Mouse (Mus musculus): ENCODE data around the gene Mettl23. TPM values are rescaled to one million over a fixed set of nuclear protein-coding genes. Genes with fewer than 3 reads are reported as not detected.

The Mettl23 gene
- polyA plus RNA-seq, 1 experiment = 30.9 TPM

DNA sequence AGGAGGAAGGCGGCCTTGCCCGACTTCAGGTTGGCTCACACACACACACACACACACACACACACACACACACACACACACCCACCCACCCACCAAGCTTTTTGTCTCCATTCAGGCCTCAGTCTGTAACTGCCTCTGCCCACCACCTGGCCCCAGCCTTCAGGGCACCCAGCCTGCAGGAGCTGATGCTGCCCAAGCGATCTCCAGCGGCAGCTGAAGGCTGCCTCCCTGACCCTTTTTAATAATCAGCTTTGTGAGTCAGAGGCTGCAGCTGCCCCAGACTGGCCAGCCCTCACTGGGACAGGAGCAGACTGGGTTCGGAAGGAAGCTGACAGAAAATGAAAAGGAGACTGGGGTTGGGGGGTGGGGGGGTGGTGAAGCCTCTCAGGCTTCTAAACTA, 17.8 kb upstream of the Mettl23 start:
- DNase-seq (ENCODE audit: low read depth in 1 of 2, low spot score in 2 of 2) = no peak
- 77% methylated on average over 3 of the region's 5 CpGs for WGBS
- no peak overlapping the region for H3K27ac ChIP-seq (ENCODE audit: insufficient read depth, low read length)
- no peak overlapping the region for H3K4me3 ChIP-seq (ENCODE audit: extremely low read depth, insufficient read depth, insufficient read length)
- TF ChIP-seq CTCF (IDR thresholded peaks at IDR 0.05; ENCODE audit: extremely low read depth, insufficient read depth, insufficient read length, insufficient replicate concordance) = no peak
- TF ChIP-seq POLR2A (IDR thresholded peaks at IDR 0.05; ENCODE audit: low read depth, low read length) = no peak
- H3K27me3 ChIP-seq (ENCODE audit: control insufficient read depth, insufficient read depth, low read length) = peaks cover 4% of the 10 kb centered on the region
- H3K4me1 ChIP-seq (ENCODE audit: control insufficient read depth, insufficient read depth, insufficient read length) = peaks cover 6% of the 10 kb centered on the region; the same call in 1 of the 2 replicates
- no peaks in the 10 kb centered on the region for H3K36me3 ChIP-seq (ENCODE audit: control insufficient read depth, insufficient read depth, low read length)

DNA sequence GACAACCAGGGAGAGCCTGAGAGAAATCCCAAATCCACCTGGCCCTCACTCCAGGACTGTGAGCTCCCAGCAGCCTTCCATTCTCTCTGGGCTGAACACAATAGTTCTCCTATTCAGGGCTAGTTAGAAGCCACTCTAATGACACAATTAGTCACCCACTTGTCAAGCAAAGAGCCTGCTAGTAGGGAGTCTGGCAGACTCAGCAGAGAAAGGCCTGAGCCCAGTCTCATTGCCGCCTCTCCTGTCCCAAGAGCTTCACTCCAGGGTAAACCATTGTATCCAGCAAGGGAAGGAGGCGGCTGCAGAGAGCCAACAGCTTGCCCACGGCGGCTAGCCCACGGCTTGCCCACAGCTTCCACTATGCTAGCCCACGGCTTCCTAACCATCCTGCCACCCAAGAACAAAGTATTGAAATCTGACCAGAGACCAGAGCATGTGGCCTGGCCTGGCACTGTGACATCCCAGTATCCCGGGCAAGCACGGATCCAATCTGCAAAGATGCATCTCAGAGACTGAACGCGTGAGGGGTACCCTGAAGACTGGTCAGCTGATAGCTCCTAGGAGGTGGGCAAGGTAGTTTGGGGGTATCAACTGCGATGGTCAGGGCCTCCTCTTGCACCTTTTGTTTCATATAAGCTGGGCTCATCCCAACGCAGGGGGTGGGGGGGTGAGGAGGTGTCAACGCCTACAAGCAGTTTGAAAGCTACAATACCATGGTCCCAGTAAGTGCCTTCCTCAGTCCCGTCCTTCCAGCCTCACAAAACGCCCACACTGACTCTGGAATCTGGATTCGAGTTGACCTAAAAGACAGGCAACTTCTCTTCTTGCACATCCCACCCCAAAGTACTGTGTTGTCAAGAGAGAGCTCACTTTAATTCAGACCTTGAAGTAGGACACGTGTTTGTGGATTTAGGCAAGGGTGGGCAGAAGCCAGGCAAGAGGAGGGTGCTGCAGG, 16.3 kb upstream of the Mettl23 start:
- peaks cover 4% of the 10 kb centered on the region for H3K27me3 ChIP-seq (ENCODE audit: control insufficient read depth, insufficient read depth, low read length)
- H3K36me3 ChIP-seq (ENCODE audit: control insufficient read depth, insufficient read depth, low read length) = no peaks in the 10 kb centered on the region
- peak overlapping the region; percentile 51; the same call in 1 of the 2 replicates for H3K4me3 ChIP-seq (ENCODE audit: extremely low read depth, insufficient read depth, insufficient read length)
- DNase-seq (ENCODE audit: low read depth in 1 of 2, low spot score in 2 of 2) = no peak
- H3K27ac ChIP-seq (ENCODE audit: insufficient read depth, low read length) = no peak overlapping the region; the same call in 1 of the 2 replicates
- no peak for TF ChIP-seq POLR2A (IDR thresholded peaks at IDR 0.05; ENCODE audit: low read depth, low read length)
- TF ChIP-seq CTCF (IDR thresholded peaks at IDR 0.05; ENCODE audit: extremely low read depth, insufficient read depth, insufficient read length, insufficient replicate concordance) = no peak
- peaks cover 6% of the 10 kb centered on the region; the same call in 1 of the 2 replicates for H3K4me1 ChIP-seq (ENCODE audit: control insufficient read depth, insufficient read depth, insufficient read length)
- WGBS = 71% methylated on average over 17 of the region's 17 CpGs

DNA sequence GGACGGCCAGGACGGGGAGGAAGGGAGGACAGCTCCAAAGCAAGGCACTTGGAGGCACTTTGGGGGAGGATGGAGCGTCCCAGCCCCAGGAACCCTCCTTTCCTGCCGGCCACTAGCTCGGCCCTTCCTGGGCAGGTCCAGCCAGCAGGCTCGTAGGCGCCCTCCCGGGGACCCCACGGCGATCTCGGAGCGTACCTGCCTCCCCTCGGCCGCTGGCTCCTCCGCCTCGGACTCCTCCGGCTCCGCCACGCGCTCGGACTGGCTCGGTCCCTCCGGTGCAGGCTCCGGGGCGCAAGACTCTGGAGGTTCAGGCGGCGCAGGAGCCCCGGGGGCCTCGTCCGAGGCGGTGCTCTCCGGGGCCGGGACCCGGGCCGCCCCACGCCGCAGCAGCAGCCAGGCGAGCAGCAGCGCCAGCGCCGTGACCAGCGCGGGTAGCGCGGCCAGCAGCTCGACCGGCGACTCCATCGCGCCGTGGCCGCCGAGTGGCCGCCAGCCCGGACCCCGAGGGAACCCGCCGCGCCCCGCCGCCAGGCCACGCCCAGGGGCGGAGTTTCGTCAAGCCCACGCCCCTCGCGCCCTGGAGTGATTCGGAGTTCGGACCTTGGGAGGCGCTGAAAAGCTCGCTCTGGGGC, 15.4 kb upstream of the Mettl23 start, which contains the start of gene Mxra7:
Mxra7 (minus strand) TSS at position 513 of the 632 bp plus-strand sequence.
- H3K4me3 ChIP-seq (ENCODE audit: extremely low read depth, insufficient read depth, insufficient read length) = peak within 1 kb of the TSS; percentile 51; the same call in 1 of the 2 replicates
- TF ChIP-seq POLR2A (IDR thresholded peaks at IDR 0.05; ENCODE audit: low read depth, low read length) (no peak), CTCF (IDR thresholded peaks at IDR 0.05; ENCODE audit: extremely low read depth, insufficient read depth, insufficient read length, insufficient replicate concordance) (no peak)
- WGBS = 9% methylated on average over 68 of the region's 71 CpGs
- peak within 1 kb of the TSS; percentile 33; the same call in 1 of the 2 replicates for H3K27ac ChIP-seq (ENCODE audit: insufficient read depth, low read length)
- no peaks in the 10 kb centered on the region for H3K36me3 ChIP-seq (ENCODE audit: control insufficient read depth, insufficient read depth, low read length)
- peak in 1 of 2 experiments; percentile 44 for DNase-seq (ENCODE audit: low read depth in 1 of 2, low spot score in 2 of 2)
- peaks cover 6% of the 10 kb centered on the region; the same call in 1 of the 2 replicates for H3K4me1 ChIP-seq (ENCODE audit: control insufficient read depth, insufficient read depth, insufficient read length)
- H3K27me3 ChIP-seq (ENCODE audit: control insufficient read depth, insufficient read depth, low read length) = peaks cover 4% of the 10 kb centered on the region

DNA sequence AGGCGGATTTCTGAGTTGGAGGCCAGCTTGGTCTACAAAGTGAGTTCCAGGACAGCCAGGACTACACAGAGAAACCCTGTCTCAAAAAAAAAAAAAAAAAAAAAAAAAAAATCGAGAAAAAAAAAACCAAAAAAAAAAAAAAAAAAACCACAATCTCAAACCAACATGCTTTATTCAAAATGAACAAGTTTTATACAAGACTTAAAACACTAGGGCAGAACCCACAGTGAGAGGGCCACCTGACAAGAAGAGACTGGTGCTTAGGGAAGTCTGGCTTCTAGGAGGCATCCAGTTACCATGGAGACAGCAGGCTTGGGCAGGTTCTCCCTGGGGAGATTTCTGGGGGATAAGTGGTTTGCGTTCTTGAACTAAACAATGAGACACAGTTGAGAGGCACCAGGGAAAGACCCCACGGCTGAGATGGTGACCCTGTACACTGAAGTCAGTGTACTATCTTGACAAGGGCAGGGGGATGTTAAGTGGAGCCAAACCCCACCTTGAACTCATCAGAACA, 10.8 kb upstream of the Mettl23 start:
- 34% methylated on average over 4 of the region's 4 CpGs for WGBS
- Histone ChIP-seq H3K36me3 (ENCODE audit: control insufficient read depth, insufficient read depth, low read length) (peaks cover 19% of the 10 kb centered on the region), H3K4me1 (ENCODE audit: control insufficient read depth, insufficient read depth, insufficient read length) (peaks cover 6% of the 10 kb centered on the region; the same call in 1 of the 2 replicates), H3K4me3 (ENCODE audit: extremely low read depth, insufficient read depth, insufficient read length) (no peak overlapping the region), H3K27ac (ENCODE audit: insufficient read depth, low read length) (no peak overlapping the region), H3K27me3 (ENCODE audit: control insufficient read depth, insufficient read depth, low read length) (peaks cover 4% of the 10 kb centered on the region)
- no peak for DNase-seq (ENCODE audit: low read depth in 1 of 2, low spot score in 2 of 2)
- no peak for TF ChIP-seq POLR2A (IDR thresholded peaks at IDR 0.05; ENCODE audit: low read depth, low read length)
- no peak for TF ChIP-seq CTCF (IDR thresholded peaks at IDR 0.05; ENCODE audit: extremely low read depth, insufficient read depth, insufficient read length, insufficient replicate concordance)

DNA sequence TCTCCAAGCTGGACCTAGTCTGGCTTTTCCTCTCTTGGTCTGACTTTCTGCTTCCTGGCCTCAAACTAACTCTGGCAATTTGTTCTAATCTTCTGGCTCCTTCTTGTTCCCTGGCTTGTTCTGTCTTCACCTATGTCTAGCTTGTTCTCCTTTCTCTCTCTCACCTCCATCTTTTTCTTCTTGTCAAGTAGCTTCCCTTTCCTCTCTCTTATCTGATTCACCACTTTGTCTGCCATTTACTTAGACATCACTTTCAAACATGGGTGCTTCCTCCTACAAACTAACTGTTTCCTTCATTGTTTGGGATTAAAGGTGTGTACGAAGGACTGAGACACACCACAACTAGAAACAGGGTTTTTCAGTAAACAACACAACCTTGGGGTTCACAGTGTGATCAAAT, 8.1 kb upstream of the Mettl23 start:
- Histone ChIP-seq H3K36me3 (ENCODE audit: control insufficient read depth, insufficient read depth, low read length) (peaks cover 43% of the 10 kb centered on the region), H3K27me3 (ENCODE audit: control insufficient read depth, insufficient read depth, low read length) (no peaks in the 10 kb centered on the region), H3K4me3 (ENCODE audit: extremely low read depth, insufficient read depth, insufficient read length) (no peak overlapping the region), H3K27ac (ENCODE audit: insufficient read depth, low read length) (no peak overlapping the region), H3K4me1 (ENCODE audit: control insufficient read depth, insufficient read depth, insufficient read length) (no peaks in the 10 kb centered on the region)
- 92% methylated on average over 1 of the region's 1 CpGs for WGBS
- TF ChIP-seq POLR2A (IDR thresholded peaks at IDR 0.05; ENCODE audit: low read depth, low read length) = no peak
- TF ChIP-seq CTCF (IDR thresholded peaks at IDR 0.05; ENCODE audit: extremely low read depth, insufficient read depth, insufficient read length, insufficient replicate concordance) = no peak
- no peak for DNase-seq (ENCODE audit: low read depth in 1 of 2, low spot score in 2 of 2)

DNA sequence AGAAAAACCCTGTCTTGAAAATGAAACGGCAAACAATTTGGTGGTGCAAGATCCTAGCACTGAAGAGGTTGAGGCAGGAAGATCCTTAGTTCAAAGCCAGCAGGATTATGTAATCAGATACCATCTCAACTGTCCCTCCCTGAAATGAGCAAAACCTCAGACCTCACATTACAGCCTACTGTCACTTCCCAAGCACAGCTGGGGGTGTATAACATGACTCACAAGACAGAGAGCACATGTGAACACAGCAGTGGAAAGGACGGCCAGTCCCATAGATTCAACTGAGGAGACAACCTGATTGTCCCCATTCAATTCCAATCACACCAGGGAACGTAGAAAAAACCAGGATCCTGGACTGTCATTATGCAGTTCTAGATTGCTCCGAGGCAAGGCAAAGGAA, 6.8 kb upstream of the Mettl23 start:
- H3K27me3 ChIP-seq (ENCODE audit: control insufficient read depth, insufficient read depth, low read length) = no peaks in the 10 kb centered on the region
- peaks cover 4% of the 10 kb centered on the region for H3K4me1 ChIP-seq (ENCODE audit: control insufficient read depth, insufficient read depth, insufficient read length)
- no peak overlapping the region for H3K27ac ChIP-seq (ENCODE audit: insufficient read depth, low read length)
- no peak overlapping the region for H3K4me3 ChIP-seq (ENCODE audit: extremely low read depth, insufficient read depth, insufficient read length)
- 84% methylated on average over 4 of the region's 4 CpGs for WGBS
- peaks cover 55% of the 10 kb centered on the region for H3K36me3 ChIP-seq (ENCODE audit: control insufficient read depth, insufficient read depth, low read length)
- DNase-seq (ENCODE audit: low read depth in 1 of 2, low spot score in 2 of 2) = no peak
- TF ChIP-seq POLR2A (IDR thresholded peaks at IDR 0.05; ENCODE audit: low read depth, low read length) (no peak), CTCF (IDR thresholded peaks at IDR 0.05; ENCODE audit: extremely low read depth, insufficient read depth, insufficient read length, insufficient replicate concordance) (no peak)
